Mouse (Mus musculus): Measurements from ENCODE around the gene Sox6.

Gene Sox6

GRCm38 (mm10) chr7:115550197-115550804 lies 488.3 kb downstream of the Sox6 start:
- 83% methylated on average over 7 of the region's 7 CpGs for WGBS

DNA sequence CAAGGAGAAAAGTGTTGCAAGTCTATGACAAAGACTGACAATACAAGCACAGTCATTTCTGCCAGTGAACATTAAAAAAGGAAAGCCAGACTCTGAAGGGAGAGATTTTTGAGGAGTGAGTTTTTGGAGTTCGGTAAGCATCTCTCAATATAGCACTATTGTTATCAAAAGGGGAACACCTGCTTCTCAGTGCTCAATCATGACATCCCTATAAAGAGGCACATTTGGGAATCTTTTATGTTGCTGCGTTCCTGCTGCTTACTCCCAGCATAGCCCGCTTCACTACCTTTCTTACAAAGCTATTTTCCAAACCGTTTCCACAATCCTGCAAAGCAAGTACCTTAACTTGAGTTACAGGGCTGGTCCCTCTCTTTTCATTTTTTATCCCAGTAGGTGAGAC lies 488.9 kb downstream of the Sox6 start:
- 84% methylated on average over 4 of the region's 4 CpGs for WGBS

GRCm38 (mm10) chr7:115545585-115546374 lies 492.8 kb downstream of the Sox6 start:
- 86% methylated on average over 4 of the region's 4 CpGs for WGBS

DNA sequence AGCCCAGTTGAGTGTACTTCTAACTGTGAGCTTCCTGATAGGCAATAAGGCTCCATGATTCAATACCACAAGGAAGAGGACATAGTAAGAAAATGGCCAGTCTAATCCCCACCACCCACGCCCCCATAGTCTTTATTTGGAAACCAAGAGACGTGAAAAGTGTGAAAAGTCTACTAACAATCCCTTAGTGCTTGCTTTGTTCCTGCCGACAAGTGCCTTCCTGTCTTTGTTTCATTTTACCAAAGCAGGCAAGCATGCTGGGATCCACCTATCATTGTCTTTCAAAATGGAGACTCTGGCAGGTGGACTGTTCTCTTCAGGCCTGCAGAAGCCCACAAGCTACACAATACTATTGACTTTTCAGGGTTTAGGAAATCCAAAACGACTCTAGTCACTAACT lies 495.0 kb downstream of the Sox6 start:
- WGBS = 74% methylated on average over 4 of the region's 4 CpGs

- WGBS = 71% methylated on average over 2 of the region's 2 CpGs
These were observed 498.3 kb downstream of the Sox6 start for GRCm38 (mm10) chr7:115540261-115540660.

DNA sequence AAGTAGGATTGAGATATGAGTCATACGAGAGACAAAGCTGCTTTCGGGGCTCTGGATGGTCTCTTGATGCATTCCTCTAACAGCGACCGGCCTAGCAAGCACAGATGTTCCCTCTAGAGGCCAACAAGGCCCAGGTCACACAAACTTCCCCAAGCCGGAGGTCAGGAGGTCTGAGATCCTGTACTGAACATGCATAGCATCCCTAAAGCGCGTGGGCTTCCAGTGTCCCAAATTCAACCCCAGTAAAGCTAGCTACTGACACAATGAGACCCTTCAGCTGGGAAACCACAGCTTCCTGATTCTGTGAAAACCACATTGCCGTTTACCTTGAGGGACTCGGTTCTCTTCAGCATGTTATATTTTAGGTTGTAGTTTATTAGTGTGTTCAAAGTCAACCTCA lies 499.6 kb downstream of the Sox6 start:
- 84% methylated on average over 9 of the region's 9 CpGs for WGBS

GRCm38 (mm10) chr7:115537636-115538035 lies 501.0 kb downstream of the Sox6 start:
- WGBS = 70% methylated on average over 3 of the region's 3 CpGs

DNA sequence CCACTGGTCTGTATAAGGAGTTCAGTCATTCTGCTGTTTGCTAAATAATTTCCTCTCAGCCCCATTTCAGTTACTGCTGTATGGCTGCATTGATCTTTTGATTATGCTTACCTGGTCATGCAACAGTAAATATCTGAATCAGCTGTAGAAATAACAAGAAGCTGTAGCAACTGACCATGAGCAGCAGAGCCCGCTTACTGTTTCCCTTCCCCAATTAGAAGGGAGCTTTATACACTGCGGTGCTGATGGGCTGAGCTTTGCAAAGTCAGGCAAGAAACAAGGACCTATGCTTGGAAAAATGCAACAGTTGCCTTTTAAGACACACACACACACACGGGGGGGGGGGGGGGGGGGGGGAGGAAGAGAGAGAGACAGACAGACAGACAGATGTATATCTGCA lies 502.1 kb downstream of the Sox6 start:
- WGBS = 63% methylated on average over 3 of the region's 3 CpGs

- WGBS = 78% methylated on average over 1 of the region's 1 CpGs
These were observed 506.7 kb downstream of the Sox6 start for GRCm38 (mm10) chr7:115531875-115532274.

DNA sequence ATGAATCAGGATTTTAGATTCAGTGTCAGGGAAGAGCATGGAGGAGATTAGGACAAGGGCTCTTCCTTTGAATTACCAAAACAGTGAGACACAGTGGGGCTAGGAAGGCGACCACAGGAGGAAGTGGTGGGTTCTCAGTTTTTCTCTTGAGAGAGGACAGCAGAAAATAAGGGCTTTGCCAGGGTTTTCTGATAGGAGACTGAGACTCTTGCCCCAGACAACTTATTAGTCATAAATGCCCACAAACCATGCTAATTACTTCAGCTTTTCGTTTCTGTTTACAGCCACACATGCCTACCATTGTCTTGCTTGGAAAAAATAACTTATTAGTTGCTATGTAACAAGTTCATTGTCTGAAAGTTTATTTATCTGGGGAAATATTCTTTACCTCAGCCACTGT lies 507.4 kb downstream of the Sox6 start:
- 65% methylated on average over 2 of the region's 2 CpGs for WGBS

GRCm38 (mm10) chr7:115517701-115518100 lies 520.9 kb downstream of the Sox6 start:
- WGBS = 91% methylated on average over 1 of the region's 1 CpGs

DNA sequence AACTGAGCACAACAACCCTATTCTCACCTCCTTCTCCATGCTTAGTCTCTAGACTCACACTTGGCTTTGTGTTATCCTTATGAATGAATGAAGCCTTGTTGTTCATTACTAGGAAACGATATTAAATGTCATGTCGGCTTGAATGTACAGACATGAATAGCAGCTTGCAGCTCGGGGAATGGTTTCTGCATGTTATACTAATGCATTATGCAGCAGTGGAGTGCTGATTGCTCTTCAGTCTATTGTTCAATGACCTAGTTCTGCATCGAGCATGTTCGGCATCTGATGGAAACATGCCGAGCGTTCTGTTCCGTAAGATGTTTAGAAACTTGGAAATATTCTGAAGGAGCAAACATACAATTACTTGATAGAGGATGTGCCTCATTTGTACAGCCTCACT lies 524.9 kb downstream of the Sox6 start:
- 46% methylated on average over 8 of the region's 8 CpGs for WGBS

GRCm38 (mm10) chr7:115511777-115512176 lies 526.8 kb downstream of the Sox6 start:
- 61% methylated on average over 10 of the region's 10 CpGs for WGBS

GRCm38 (mm10) chr7:115511091-115511490 lies 527.5 kb downstream of the Sox6 start:
- 71% methylated on average over 5 of the region's 5 CpGs for WGBS

DNA sequence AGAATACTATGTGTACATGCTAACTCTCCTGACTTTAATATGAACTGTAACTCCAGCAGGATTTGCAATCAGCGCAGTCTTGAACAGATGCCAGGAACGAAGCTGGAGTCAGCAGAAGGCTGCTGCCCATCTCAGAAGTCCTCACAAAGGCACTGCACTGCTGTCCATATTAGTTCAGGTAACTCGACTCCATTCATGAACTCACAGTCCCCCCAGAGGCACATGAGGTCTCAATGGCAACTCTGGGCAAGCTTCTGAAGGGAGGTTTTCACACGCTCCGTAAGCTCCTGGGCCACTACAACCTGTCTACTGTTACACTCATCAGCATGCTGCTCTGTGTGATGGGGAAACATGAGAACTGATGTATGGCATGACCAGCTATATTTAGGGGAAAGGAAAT lies 528.6 kb downstream of the Sox6 start:
- WGBS = 85% methylated on average over 5 of the region's 5 CpGs

DNA sequence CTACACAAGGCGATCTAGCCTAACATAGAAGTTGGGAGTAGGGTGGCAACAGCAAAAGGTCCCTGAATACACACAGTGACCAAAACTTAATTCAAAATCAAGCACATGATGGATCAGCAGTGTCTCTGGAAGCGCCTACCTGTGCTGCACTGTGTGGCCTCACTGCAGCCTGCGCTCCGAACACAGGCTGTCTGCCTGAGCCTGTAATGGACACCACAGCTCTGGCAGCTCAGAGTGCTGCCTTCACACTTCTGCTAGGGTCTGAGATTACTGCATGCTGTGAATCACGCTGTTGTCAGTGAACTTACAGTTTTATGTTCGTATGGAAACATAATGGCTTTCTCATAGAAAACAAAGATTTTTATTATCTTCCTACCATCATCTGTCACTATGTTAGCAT lies 532.2 kb downstream of the Sox6 start:
- WGBS = 96% methylated on average over 6 of the region's 6 CpGs

DNA sequence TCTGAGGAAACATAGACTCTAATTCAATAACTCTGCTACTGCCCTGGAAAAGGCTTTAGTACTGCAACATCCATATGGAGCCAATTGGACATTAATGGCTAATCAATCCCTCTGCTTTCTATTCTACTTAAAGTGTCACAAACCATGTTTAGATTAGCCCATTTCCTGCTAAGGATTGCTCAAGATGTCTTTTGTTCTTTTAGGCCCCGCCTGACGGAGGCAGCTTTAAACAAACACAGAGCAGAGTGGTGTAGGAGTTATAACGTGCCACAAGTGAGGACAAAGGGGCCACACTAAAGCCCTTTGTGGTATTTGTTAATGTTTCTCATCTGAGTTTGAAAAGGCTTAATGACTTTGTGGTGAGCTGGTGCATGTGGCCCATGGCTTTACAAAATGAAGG lies 537.1 kb downstream of the Sox6 start:
- WGBS = 72% methylated on average over 3 of the region's 3 CpGs

GRCm38 (mm10) chr7:115500170-115500569 lies 538.4 kb downstream of the Sox6 start:
- WGBS = 83% methylated on average over 7 of the region's 7 CpGs

DNA sequence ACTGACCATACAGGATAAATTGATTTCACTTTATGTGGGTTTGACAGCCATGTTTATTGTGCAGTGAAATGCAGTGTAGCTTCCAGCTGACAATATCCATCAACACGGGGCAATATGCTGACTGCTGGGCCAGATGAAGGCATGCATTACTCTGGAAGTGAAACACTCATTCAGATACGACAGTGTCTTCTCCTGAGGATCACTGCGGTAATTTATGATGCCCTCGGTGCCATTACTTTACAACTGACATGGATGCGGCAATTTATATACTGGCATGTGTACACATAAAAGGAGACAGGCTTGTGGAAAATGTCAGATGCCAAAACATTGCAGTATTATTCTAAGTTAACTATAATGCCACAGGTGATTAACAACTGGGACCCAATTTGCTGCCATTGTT lies 546.9 kb downstream of the Sox6 start:
- 87% methylated on average over 5 of the region's 5 CpGs for WGBS

- WGBS = 62% methylated on average over 10 of the region's 10 CpGs
These were observed 549.0 kb downstream of the Sox6 start for GRCm38 (mm10) chr7:115489608-115490007.

DNA sequence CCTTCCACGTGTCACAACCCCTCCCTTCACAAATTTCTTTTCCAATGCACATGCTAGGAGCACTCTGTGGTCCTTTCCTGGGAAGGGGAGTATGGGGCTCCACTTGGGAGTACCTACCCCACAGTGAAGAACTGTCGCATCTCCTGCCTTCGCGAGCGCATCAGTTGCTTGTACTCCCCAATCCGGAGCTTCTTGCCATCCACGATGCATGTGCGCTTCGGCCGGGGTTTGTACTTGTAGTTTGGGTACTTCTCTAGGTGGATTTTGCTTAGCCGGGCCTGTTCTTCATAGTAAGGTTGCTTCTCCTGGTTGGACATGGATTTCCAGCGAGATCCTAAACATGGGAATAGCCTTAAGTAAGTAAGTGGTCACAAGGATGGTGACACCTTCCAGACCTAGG lies 552.2 kb downstream of the Sox6 start:
- 97% methylated on average over 12 of the region's 12 CpGs for WGBS

DNA sequence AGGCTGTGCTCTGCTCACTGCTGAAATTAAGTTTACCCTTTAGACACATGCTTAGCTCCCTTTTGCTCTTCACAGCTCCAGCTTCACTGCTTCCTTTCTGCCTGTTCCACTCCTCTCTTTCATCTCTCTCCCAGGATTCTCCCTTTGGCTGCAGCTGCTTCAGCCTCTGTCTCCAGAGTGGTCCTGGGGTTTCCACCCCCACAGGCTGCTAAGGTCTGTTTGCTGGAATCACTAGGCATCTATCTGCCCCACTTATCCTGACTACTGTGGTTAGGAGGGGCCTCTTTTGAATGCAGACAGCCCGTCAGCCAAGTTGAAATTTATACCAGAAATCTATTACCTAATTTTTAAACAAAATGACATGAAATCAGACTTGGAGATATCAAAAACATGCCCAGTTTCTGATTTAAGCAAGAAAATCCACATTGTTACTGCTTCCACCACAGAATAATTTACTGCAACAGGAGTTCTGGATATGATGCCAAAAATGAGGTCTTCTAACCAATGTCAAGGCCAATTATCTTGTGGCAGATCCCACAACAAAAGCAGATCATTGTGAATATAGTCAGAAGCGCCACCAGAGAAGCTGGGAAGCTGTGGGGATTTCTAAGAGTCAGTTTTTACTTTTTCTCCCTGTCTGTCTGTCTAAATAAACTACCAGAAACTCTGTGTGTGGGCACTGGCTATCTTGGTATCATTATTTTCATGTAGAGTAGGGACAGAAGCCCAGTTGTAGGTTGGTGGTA lies 552.8 kb downstream of the Sox6 start:
- 81% methylated on average over 2 of the region's 2 CpGs for WGBS

DNA sequence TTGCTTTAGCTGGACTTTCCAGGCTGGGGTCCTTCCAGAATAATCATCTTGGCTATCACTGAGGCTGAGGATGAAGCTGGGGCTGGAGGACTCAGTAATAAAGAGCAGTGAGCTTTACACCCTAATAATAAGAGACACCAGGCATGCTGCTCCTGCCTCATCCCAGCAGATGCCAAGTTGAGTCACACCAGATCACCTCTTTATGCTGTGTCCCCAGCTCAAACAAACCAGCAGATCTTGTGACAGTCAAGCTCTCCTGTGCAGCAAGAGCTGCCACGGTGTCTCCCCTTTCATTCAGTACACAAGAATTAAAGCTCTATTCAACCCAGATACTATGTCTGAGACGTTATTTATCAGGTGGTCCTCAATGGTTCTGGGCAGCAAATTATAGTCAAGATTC lies 560.8 kb downstream of the Sox6 start:
- 67% methylated on average over 2 of the region's 2 CpGs for WGBS

Data from cerebral cortex, adult 2 months (tissue).